Mouse (Mus musculus): Measurements from ENCODE around the gene Mta3. TPM values are rescaled to one million over a fixed set of nuclear protein-coding genes. Genes with fewer than 3 reads are reported as not detected.

The Mta3 gene
- polyA plus RNA-seq, 1 experiment from 2014 or later, result 43.8 TPM

DNA sequence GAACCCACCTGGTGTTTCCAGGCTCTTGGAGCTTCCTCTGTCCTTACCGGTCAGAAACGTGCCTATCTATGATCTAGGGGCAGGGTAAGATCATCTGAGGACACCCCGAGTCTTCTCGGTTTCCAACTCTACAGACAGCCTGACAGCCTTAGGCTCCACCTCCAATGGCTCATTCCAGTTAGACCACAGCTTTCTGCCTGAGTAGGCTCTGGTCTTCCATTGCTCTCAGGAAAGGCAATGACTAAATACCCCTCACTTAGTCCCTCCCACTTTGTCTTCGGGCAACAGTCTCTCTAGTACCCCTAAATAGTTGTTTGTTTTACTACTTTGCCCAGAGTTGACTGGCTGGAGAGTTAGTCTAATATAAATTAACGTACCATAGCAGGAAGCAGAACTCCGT, 111.0 kb downstream of the Mta3 start:
- 79% methylated on average over 7 of the region's 7 CpGs for WGBS
- no peak overlapping the region for H3K4me3 ChIP-seq
- H3K4me1 ChIP-seq, result peaks cover 11% of the 10 kb centered on the region; the same call in 1 of the 2 replicates
- H3K27ac ChIP-seq, result no peak overlapping the region
- no peaks in the 10 kb centered on the region for H3K9me3 ChIP-seq
- H3K9ac ChIP-seq, result no peak overlapping the region
- no peaks in the 10 kb centered on the region for H3K27me3 ChIP-seq
- no peak overlapping the region for H3K4me2 ChIP-seq
- no peak for ATAC-seq (ENCODE audit: insufficient number of reproducible peaks, insufficient read depth, low FRiP score, low TSS enrichment, low read depth)
- H3K36me3 ChIP-seq, result peaks cover 11% of the 10 kb centered on the region

DNA sequence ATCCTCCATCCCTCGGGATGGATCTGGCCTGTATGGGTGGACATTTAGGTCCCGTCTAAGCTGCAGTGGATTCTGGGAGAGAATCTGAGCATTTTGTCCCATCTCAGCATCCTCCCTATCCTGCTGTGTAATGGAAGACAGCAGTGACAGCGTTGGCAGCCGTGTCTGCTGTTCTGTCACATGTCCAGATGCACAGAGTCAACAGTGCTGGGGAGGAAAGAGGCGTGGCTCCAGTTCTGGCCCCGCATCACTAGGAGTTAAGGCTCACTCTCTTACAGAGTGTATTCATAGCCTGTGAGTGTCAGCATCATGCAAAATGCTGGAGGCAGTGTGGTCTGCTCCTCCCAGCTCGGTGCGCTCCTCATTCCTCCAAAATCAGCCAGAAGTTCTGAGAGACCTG, 113.5 kb downstream of the Mta3 start:
- no peaks in the 10 kb centered on the region for H3K9me3 ChIP-seq
- no peak overlapping the region for H3K4me2 ChIP-seq
- H3K9ac ChIP-seq, result no peak overlapping the region
- 51% methylated on average over 8 of the region's 8 CpGs for WGBS
- H3K36me3 ChIP-seq, result peaks cover 4% of the 10 kb centered on the region; the same call in 1 of the 2 replicates
- peaks cover 20% of the 10 kb centered on the region for H3K4me1 ChIP-seq
- H3K27ac ChIP-seq, result no peak overlapping the region
- no peak overlapping the region for H3K4me3 ChIP-seq
- ATAC-seq (ENCODE audit: insufficient number of reproducible peaks, insufficient read depth, low FRiP score, low TSS enrichment, low read depth), result no peak
- H3K27me3 ChIP-seq, result no peaks in the 10 kb centered on the region

DNA sequence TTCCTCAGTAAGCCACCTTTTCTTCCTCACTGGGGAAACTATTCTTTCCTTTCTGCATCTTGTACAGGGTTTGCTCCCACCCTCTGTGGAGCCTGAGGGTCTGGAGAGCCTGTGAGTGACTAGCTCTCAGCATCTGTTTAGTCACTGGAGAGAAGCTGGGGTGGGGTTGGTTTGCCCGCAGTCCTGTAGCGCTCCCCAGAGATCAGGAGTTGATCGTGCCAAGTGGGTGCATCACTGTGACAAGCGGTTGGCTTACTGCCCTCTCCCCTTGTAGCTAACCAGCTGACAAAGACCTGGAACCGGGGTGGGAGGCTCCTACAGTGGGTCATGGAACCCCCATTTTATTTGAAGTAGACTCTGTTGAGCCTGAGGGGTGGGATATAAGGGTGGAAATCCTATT, 114.7 kb downstream of the Mta3 start:
- H3K4me2 ChIP-seq, result no peak overlapping the region
- peaks cover 4% of the 10 kb centered on the region; the same call in 1 of the 2 replicates for H3K36me3 ChIP-seq
- H3K4me1 ChIP-seq, result peaks cover 20% of the 10 kb centered on the region
- H3K9me3 ChIP-seq, result no peaks in the 10 kb centered on the region
- ATAC-seq (ENCODE audit: insufficient number of reproducible peaks, insufficient read depth, low FRiP score, low TSS enrichment, low read depth), result no peak
- 81% methylated on average over 5 of the region's 5 CpGs for WGBS
- H3K27ac ChIP-seq, result no peak overlapping the region
- no peak overlapping the region for H3K9ac ChIP-seq
- H3K27me3 ChIP-seq, result no peaks in the 10 kb centered on the region
- no peak overlapping the region for H3K4me3 ChIP-seq

DNA sequence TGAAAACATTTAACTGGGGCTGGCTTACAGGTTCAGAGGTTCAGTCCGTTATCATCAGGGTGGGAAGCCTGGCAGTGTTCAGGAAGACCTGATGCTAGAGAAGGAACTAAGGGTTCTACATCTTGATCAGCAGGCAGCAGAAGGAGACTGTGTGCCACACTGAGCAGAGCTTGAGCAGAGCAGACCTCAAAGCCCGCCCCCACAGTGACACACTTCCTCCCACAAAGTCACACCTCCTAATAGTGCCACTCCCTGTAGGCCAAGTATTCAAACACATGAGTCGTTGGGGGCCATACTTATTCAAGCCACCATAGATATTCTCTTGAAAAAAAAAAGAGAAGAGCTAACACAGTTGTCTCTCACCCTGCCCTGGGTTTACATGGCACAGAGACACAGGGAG, 115.9 kb downstream of the Mta3 start:
- Histone ChIP-seq H3K4me3 (no peak overlapping the region), H3K4me2 (no peak overlapping the region), H3K27me3 (no peaks in the 10 kb centered on the region), H3K9me3 (no peaks in the 10 kb centered on the region), H3K9ac (no peak overlapping the region), H3K36me3 (peaks cover 4% of the 10 kb centered on the region; the same call in 1 of the 2 replicates), H3K4me1 (peaks cover 20% of the 10 kb centered on the region), H3K27ac (no peak overlapping the region)
- 90% methylated on average over 3 of the region's 3 CpGs for WGBS
- ATAC-seq (ENCODE audit: insufficient number of reproducible peaks, insufficient read depth, low FRiP score, low TSS enrichment, low read depth), result no peak

DNA sequence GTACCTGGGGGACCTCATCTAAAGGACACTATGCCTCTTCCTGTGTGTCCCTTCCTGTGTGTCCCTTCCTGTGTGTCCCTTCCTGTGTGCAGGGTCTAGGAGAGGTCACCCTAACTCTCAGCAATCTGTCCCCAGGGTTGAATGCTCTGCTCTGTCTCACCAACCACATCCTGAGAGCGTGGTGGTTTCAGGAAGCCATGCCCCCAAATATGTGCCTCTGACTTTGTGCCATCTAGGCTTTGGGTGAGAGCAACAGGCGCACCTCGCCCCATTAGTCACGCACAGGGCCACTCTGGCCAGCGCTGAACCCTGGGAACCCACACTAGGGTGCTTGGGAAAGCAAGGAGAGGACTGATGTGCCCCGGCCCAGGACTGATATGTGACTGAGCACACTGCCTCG, 117.9 kb downstream of the Mta3 start:
- H3K27ac ChIP-seq, result no peak overlapping the region
- no peak for ATAC-seq (ENCODE audit: insufficient number of reproducible peaks, insufficient read depth, low FRiP score, low TSS enrichment, low read depth)
- no peak overlapping the region for H3K4me2 ChIP-seq
- H3K4me3 ChIP-seq, result no peak overlapping the region
- no peak overlapping the region for H3K9ac ChIP-seq
- H3K9me3 ChIP-seq, result no peaks in the 10 kb centered on the region
- WGBS, result 87% methylated on average over 7 of the region's 7 CpGs
- H3K4me1 ChIP-seq, result peaks cover 20% of the 10 kb centered on the region
- H3K36me3 ChIP-seq, result no peaks in the 10 kb centered on the region
- 0 out of 2 replicates have a peak, but pooled peaks cover 3% of the 10 kb centered on the region for H3K27me3 ChIP-seq

DNA sequence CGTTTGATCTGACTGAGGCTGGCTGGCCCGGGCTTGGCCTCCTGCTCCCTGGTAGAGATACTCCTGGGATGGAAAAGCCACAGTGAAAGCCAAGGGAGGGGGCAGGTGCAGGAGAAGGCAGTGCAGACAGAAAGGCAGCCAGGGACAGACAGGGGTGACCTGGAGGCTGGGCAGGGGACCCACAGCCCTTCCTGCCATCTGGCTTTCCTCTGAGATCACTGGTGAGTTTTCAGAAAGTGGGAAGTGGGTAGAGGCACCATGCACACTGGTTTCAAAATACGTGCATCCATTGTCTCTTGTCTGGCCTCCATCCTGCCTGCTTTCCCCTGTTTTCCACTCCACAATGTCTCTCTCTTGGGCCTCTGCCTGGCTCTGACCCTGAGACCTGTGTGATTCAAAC, 123.4 kb downstream of the Mta3 start:
- H3K4me3 ChIP-seq, result no peak overlapping the region
- H3K9ac ChIP-seq, result no peak overlapping the region
- H3K36me3 ChIP-seq, result no peaks in the 10 kb centered on the region
- WGBS, result 70% methylated on average over 3 of the region's 3 CpGs
- peaks cover 9% of the 10 kb centered on the region for H3K4me1 ChIP-seq
- H3K27ac ChIP-seq, result no peak overlapping the region
- H3K4me2 ChIP-seq, result no peak overlapping the region
- H3K27me3 ChIP-seq, result 0 out of 2 replicates have a peak, but pooled peaks cover 8% of the 10 kb centered on the region
- ATAC-seq (ENCODE audit: insufficient number of reproducible peaks, insufficient read depth, low FRiP score, low TSS enrichment, low read depth), result no peak
- no peaks in the 10 kb centered on the region for H3K9me3 ChIP-seq

DNA sequence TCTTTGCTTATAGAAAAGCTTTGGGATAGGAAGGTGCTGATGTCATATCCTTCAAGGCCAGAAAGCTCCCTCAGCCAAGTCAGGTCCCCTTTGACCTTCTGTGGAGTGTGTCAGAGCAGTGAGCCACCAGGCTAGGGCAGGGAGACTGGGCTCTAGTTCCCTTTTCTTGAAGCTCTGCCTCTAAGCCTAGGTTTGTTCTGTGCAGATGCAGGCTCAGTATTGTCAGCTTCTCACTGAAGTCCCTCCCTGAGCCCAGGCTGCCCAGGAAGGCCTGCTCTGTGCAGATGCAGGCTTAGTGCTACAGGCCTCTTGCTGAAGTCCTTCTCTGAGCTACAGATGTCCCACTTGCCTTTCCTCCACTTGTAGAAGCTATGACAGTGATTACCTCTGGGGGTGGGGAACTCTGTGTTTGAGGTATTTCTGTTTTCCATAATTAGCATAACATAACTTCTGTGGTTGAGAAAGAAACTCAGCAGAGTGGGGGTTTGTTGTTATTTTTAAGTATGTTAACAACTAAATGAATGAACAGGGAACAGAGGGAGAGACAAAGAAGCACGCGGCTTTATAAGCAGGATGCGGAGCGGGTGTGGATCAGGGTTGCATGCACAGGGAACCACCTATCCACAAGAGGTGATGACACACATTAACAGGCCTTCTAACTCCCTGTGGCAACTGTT, 124.8 kb downstream of the Mta3 start:
- H3K36me3 ChIP-seq, result no peaks in the 10 kb centered on the region
- no peak overlapping the region for H3K9ac ChIP-seq
- peaks cover 15% of the 10 kb centered on the region for H3K4me1 ChIP-seq
- 70% methylated on average over 4 of the region's 4 CpGs for WGBS
- H3K9me3 ChIP-seq, result no peaks in the 10 kb centered on the region
- no peak overlapping the region for H3K27ac ChIP-seq
- no peak for ATAC-seq (ENCODE audit: insufficient number of reproducible peaks, insufficient read depth, low FRiP score, low TSS enrichment, low read depth)
- no peak overlapping the region for H3K4me3 ChIP-seq
- H3K27me3 ChIP-seq, result peaks cover 14% of the 10 kb centered on the region; the same call in 1 of the 2 replicates
- H3K4me2 ChIP-seq, result no peak overlapping the region

DNA sequence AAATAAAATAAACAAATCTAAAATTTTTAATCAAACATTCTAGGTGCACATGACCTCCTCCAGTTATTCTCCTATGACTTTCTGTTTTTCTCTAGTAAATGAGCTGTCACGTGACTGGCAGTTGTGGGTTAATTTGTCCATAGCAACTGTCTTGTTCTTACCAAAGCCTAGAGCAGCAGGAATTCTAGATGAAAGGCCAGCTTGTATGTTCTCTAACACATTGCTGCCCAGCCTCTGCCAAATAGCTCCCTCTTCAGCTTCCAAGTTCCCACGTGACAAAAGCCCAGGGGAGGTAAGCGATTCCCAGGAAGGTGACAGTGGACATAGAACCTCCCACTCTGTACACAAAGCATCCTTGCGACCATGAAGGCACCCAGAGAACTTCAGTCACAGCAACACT, 128.2 kb downstream of the Mta3 start:
- H3K4me2 ChIP-seq, result no peak overlapping the region
- no peak for ATAC-seq (ENCODE audit: insufficient number of reproducible peaks, insufficient read depth, low FRiP score, low TSS enrichment, low read depth)
- H3K4me3 ChIP-seq, result no peak overlapping the region
- WGBS, result 65% methylated on average over 4 of the region's 4 CpGs
- H3K36me3 ChIP-seq, result no peaks in the 10 kb centered on the region
- no peak overlapping the region for H3K27ac ChIP-seq
- H3K4me1 ChIP-seq, result peaks cover 38% of the 10 kb centered on the region
- no peaks in the 10 kb centered on the region for H3K9me3 ChIP-seq
- no peak overlapping the region for H3K9ac ChIP-seq
- H3K27me3 ChIP-seq, result peaks cover 18% of the 10 kb centered on the region; the same call in 1 of the 2 replicates

DNA sequence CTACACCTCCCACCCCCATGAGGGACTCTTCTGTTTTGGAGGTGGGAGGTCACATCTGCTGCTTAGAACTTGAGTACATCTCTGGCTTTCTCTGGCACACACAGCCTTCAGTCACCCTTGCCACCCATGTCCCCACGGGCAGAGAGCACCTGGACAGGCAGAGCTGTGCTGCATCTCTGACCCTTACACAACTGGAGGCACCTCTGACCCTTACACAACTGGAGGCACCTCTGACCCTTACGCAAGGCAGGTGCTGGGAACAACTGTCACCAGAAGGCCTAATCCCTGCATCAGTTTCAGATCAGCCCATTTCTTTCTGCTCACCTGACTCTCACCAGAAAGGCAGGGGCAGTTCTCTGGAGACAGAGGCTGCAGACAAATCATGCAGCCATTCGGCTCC, 130.1 kb downstream of the Mta3 start:
- H3K4me1 ChIP-seq, result peaks cover 30% of the 10 kb centered on the region
- no peak overlapping the region for H3K27ac ChIP-seq
- H3K9me3 ChIP-seq, result no peaks in the 10 kb centered on the region
- peaks cover 20% of the 10 kb centered on the region for H3K27me3 ChIP-seq
- H3K9ac ChIP-seq, result no peak overlapping the region
- no peak overlapping the region for H3K4me3 ChIP-seq
- no peaks in the 10 kb centered on the region for H3K36me3 ChIP-seq
- WGBS, result 52% methylated on average over 3 of the region's 3 CpGs
- no peak overlapping the region for H3K4me2 ChIP-seq
- no peak for ATAC-seq (ENCODE audit: insufficient number of reproducible peaks, insufficient read depth, low FRiP score, low TSS enrichment, low read depth)

DNA sequence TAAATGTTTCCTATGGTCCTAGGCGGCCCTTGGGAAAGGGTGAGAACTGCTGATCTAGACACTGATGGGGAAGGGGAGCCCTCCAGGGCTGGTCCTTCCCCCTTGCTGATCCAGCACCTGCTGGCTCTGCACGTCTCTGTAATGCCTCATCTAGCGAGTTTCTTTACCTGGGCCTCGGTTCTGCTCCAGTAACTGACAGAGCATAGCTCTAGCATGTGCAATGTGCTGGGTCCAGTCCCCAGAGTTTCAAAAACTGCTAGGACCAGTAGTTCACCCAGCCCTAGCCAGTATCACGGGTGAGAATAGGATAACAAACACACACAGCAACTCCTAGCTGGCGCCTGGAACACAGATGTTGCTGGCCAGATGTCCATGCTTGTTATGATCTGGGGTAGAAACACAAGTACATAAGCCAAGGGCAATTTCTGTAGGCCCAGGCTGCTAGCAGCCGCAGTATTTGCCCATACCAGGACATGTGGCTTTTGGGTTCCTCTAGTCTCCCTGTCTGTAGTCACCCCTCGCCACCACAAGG, 131.8 kb downstream of the Mta3 start:
- H3K27ac ChIP-seq, result no peak overlapping the region
- no peaks in the 10 kb centered on the region for H3K36me3 ChIP-seq
- H3K9ac ChIP-seq, result no peak overlapping the region
- H3K4me3 ChIP-seq, result no peak overlapping the region
- no peaks in the 10 kb centered on the region for H3K9me3 ChIP-seq
- H3K27me3 ChIP-seq, result peaks cover 20% of the 10 kb centered on the region
- peaks cover 30% of the 10 kb centered on the region for H3K4me1 ChIP-seq
- WGBS, result 60% methylated on average over 8 of the region's 8 CpGs
- H3K4me2 ChIP-seq, result no peak overlapping the region
- no peak for ATAC-seq (ENCODE audit: insufficient number of reproducible peaks, insufficient read depth, low FRiP score, low TSS enrichment, low read depth)

DNA sequence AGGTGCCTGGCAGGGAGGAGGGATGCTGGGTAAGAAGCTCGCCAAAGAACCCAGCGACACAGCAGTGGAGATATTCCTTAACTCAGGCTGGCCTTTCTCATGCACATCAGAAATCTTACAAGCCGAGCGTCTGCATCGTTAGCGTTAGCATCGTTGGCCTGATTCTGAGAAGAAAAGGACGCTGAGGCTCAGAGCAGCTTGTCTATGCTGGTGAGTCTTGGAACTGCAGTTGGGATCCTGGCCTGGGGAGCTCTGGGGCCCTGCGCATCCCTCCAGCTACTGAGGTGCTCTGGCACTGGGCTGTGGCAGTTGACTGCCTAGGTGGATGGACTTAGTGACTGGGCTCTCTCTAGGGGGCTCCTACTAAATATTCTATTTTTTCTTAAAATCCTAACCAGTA, 133.2 kb downstream of the Mta3 start:
- peaks cover 30% of the 10 kb centered on the region for H3K4me1 ChIP-seq
- no peaks in the 10 kb centered on the region for H3K9me3 ChIP-seq
- ATAC-seq (ENCODE audit: insufficient number of reproducible peaks, insufficient read depth, low FRiP score, low TSS enrichment, low read depth), result no peak
- H3K27ac ChIP-seq, result no peak overlapping the region
- H3K4me2 ChIP-seq, result no peak overlapping the region
- H3K4me3 ChIP-seq, result no peak overlapping the region
- WGBS, result 52% methylated on average over 9 of the region's 9 CpGs
- H3K36me3 ChIP-seq, result no peaks in the 10 kb centered on the region
- no peak overlapping the region for H3K9ac ChIP-seq
- peaks cover 20% of the 10 kb centered on the region for H3K27me3 ChIP-seq

DNA sequence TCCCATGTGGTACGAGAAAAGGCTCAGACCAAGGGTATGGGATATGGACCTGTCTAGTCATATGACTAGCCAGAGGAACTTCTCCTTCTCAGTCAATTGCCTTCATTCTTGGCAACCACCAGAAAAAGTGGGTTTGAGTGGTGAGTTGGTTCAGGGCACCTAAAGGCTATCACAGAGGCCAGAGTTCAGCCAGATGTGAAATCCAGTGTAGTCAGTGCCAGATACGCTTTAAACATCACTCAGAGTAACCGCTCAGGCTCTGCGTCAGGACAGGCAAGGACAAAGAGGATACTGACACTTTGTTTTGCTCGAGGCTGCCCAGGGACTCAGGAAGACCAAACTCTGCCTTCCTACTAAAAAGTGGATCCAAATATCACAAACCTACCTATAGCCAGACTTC, 135.0 kb downstream of the Mta3 start:
- Histone ChIP-seq H3K27ac (no peak overlapping the region), H3K27me3 (peaks cover 15% of the 10 kb centered on the region), H3K36me3 (no peaks in the 10 kb centered on the region), H3K9me3 (no peaks in the 10 kb centered on the region), H3K4me2 (no peak overlapping the region), H3K4me1 (peaks cover 21% of the 10 kb centered on the region), H3K9ac (no peak overlapping the region), H3K4me3 (no peak overlapping the region)
- ATAC-seq (ENCODE audit: insufficient number of reproducible peaks, insufficient read depth, low FRiP score, low TSS enrichment, low read depth), result no peak
- 72% methylated on average over 5 of the region's 5 CpGs for WGBS

All from embryonic facial prominence, embryonic 13.5 days (tissue).